Mouse (Mus musculus) Patski (cell line): ENCODE measurements around the gene Slc25a26. TPM values are rescaled to one million over a fixed set of nuclear protein-coding genes. Genes with fewer than 3 reads are reported as not detected.
A peak's percentile ranks its signal among the peaks of the same experiment; 100 is the strongest.

ENCODE experiments used
- ATAC-seq: fragments of 100-300 bp; one replicate; pipeline ENCODE4 v1.8.0; 2021
- CTCF ChIA-PET: fragments of 350-600 bp; sonication (Branson Sonifier 250); formaldehyde crosslinking; loops from one replicate; lab custom pipeline; 2022; ENCODE audit warnings: inconsistent platforms; lab: Charles Lee
- POLR2A ChIA-PET: fragments of 350-600 bp; sonication (Branson Sonifier 250); formaldehyde crosslinking; loops from one replicate; lab custom pipeline; 2022; ENCODE audit warnings: antibody characterized with exemption, inconsistent platforms; lab: Charles Lee
- DNase-seq: peaks from one replicate; pipeline ENCODE4 v3.0.0-alpha.2; 2011; ENCODE audit warnings: low read depth, low spot score
- H3K27me3 ChIP-seq: fragments of 371-371 bp; one replicate; pipeline ENCODE4 v1.5.1; 2021
- CTCF ChIP-seq: fragments of 100-300 bp; IDR thresholded peaks from one replicate; pipeline ENCODE4 v1.5.1; 2021
- in situ Hi-C: fragments of 300-500 bp; cut with MboI; formaldehyde crosslinking; loops from 3 replicates; pipeline ENCODE4 v1.11.1; 2018; ENCODE audit warnings: low pct_unique_long_range_greater_than_20kb, mixed read lengths
- polyA plus RNA-seq: library from polyadenylated mRNA; unstranded; gene quantifications from one replicate; pipeline ENCODE4 v1.2.3, GENCODE M21; 2021

Gene Slc25a26
- polyA plus RNA-seq, 1 experiment from 2014 or later = 13.2 TPM

DNA sequence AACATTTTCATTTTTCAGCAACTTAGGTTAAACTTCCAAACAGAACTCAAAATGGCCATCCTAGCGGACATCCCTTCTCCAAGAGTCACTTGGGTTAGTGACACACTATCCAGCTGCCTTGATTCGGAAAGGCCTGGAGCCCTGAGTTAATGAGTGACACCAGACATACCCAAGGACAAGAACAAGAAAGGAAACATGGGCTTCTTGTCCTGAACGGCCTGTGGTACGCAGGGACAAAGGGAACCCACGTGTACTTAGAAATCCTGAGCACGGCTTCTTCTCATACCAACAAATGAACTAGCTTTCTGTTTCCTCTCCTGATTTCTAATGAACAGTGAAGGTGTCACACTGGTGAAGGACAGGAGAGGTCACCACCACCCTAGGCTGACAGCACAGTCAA, 114.2 kb downstream of the Slc25a26 start:
- DNase-seq (no peak), ATAC-seq (no peak)
- ChIA-PET CTCF (interaction anchor here (1.5 to 2.3 kb wide), 2 partner anchors 17 to 354 kb away, joined by 3 to 5 read pairs; no protein-coding TSS in a partner anchor), POLR2A (no interaction called here)
- no peaks in the 10 kb centered on the region for H3K27me3 ChIP-seq
- in situ Hi-C loops = no loop called here
- no peak for TF ChIP-seq CTCF

DNA sequence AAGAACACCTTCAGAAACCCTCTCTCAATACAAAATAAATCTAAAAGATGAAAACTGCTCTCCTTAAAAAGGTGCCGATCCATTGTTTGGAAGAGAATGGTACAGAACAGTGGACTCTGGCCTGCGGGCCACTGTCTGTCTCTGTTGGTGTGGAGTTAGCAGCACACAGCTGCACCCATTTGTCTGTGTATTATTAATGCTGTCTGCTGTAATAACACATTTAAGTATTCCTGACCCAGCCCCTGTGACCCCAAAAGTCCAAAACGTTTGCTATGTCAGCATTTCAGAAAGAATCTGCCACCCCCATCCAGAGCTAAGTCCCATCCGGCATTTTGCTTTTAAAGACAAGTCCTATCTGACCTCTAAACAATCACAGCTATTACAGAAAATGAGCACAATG, 115.8 kb downstream of the Slc25a26 start:
- TF ChIP-seq CTCF = no peak
- DNase-seq (no peak), ATAC-seq (no peak)
- H3K27me3 ChIP-seq = no peaks in the 10 kb centered on the region
- in situ Hi-C loops = loop anchor here (5.0 kb wide), 1 partner anchor 351 kb away; no protein-coding TSS in a partner anchor
- CTCF ChIA-PET = no interaction called here
- POLR2A ChIA-PET = no interaction called here

DNA sequence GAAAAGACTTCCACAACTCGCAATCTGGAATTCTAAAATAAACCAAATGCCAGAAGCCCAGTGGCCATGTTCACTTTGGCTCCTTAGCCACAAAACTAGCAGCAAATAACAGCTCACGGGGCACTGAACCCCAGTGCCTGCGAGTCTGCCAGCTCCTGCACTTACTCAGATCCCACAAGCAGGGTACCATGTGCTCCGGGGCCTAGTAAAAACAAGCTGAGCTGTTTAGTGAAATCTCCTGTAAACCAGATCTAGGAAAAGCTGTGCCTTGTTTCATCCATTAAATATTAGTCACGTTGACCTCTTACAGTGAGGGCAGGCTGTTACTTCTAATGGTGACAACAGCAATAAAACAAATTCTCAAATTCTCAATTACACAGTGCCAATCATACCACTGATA, 118.5 kb downstream of the Slc25a26 start:
- POLR2A ChIA-PET = no interaction called here
- no peak for ATAC-seq

DNA sequence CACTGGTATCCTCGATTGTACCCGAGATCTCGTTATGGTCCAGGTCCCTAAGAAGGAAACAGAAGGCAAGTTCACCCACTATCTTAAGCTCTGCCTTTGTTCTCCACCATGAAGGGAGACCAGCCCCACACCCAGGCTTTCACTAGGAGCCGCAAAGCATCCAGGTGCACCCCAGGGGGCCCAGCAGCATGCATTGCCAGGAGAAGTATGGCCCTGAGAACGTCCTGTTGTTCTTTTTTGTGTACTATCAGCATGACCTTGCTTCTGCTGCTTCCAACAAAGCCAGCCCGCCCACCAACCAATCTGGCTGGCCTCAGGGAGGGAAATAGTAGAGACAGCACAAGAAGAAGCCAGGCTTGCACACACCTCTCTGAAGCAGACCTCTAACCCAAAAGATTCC, 120.2 kb downstream of the Slc25a26 start:
- no peak for DNase-seq
- H3K27me3 ChIP-seq = no peaks in the 10 kb centered on the region
- CTCF ChIA-PET = interaction anchor here (0.9 to 2.9 kb wide), 4 partner anchors 13 to 347 kb away, joined by 3 to 14 read pairs (median 7); no protein-coding TSS in a partner anchor
- ATAC-seq = no peak
- in situ Hi-C loops = no loop called here
- no peak for TF ChIP-seq CTCF
- POLR2A ChIA-PET = no interaction called here

More for the DNA sequence above, 118.5 kb downstream of the Slc25a26 start:
- in situ Hi-C loops = loop anchor here (5.0 kb wide), 1 partner anchor 349 kb away; no protein-coding TSS in a partner anchor
- no peak for DNase-seq
- TF ChIP-seq CTCF = no peak
- no peaks in the 10 kb centered on the region for H3K27me3 ChIP-seq
- CTCF ChIA-PET = interaction anchor here (1.3 to 2.8 kb wide), 4 partner anchors 9 to 39 kb away, joined by 3 to 9 read pairs (median 6); no protein-coding TSS in a partner anchor

DNA sequence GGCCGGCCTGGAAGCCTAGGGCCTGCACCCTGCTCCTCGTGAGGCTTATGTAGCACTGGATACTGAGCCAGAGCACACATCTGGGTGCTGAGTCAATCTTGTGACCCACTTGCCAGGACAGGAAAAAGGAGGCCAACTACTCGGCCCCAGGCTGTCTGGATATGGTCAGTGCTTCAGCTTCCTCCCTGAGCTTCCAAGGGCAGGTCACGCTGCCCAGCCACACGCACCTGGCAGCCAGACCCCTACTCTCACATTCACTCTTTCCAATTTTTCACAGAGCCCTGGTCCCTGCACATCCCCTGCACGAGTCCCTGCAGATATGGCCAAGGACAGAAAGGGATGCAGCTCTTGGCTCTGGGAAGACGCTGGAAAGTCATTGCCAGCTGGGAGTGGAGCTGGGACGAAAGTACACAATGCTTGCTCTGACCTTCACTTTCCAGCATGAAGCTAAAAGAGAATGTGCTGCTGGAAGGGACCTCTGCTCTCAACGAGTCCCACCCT, 120.7 kb downstream of the Slc25a26 start:
- no peak for TF ChIP-seq CTCF
- no peaks in the 10 kb centered on the region for H3K27me3 ChIP-seq
- in situ Hi-C loops = no loop called here
- POLR2A ChIA-PET = no interaction called here
- no peak for ATAC-seq
- CTCF ChIA-PET = interaction anchor here (0.9 to 2.9 kb wide), 5 partner anchors 13 to 346 kb away, joined by 3 to 14 read pairs (median 6); no protein-coding TSS in a partner anchor
- no peak for DNase-seq

DNA sequence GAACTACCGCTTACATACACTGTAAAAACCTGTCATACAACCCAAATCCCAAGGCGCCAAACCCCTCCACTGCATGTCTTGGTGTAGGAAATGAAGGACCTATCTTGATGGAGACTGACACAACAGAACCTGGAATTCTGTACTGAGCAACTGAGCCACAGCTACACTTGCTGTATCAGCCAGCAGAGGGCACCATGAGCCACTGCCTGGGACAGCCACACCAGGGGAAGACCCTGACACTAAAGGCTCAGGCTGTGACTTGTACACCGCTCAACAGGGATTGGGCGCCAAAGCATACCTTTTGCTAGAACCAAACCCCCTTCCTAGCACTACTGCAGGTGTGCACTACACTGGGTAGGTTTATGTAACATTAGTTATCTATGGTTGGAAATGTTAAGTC, 122.9 kb downstream of the Slc25a26 start:
- POLR2A ChIA-PET = no interaction called here
- in situ Hi-C loops = no loop called here
- CTCF ChIA-PET = interaction anchor here (0.9 to 2.9 kb wide), 2 partner anchors 72 to 344 kb away, joined by 4 to 14 read pairs; no protein-coding TSS in a partner anchor
- DNase-seq (no peak), ATAC-seq (peak; percentile 32)
- TF ChIP-seq CTCF = no peak
- H3K27me3 ChIP-seq = no peaks in the 10 kb centered on the region

DNA sequence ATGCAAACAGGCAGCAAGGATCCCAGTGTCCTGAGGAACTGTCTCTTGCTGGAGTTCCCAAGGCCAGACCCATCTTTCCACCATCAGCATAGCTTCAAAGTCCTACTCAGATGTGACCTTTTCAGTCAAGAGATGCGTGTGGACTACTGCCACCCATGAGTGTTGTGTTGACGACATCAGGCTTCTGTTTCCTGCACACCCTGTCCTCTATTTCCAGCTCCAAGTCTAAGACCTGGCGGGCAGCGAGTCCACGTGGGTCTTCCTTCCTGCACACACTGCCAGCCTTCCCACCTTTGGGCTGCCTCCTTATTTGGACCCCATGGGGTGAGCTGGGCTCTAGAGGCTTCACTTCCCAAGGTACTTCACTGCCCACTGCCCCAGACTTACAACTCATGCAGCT, 124.4 kb downstream of the Slc25a26 start:
- in situ Hi-C loops = no loop called here
- no peak for TF ChIP-seq CTCF
- DNase-seq (no peak), ATAC-seq (no peak)
- POLR2A ChIA-PET = interaction anchor here (3.8 kb wide), 1 partner anchor 13 kb away, joined by 16 read pairs; no protein-coding TSS in a partner anchor
- CTCF ChIA-PET = interaction anchor here (0.6 to 1.8 kb wide), 2 partner anchors 22 to 73 kb away, joined by 3 to 4 read pairs; no protein-coding TSS in a partner anchor
- no peaks in the 10 kb centered on the region for H3K27me3 ChIP-seq

DNA sequence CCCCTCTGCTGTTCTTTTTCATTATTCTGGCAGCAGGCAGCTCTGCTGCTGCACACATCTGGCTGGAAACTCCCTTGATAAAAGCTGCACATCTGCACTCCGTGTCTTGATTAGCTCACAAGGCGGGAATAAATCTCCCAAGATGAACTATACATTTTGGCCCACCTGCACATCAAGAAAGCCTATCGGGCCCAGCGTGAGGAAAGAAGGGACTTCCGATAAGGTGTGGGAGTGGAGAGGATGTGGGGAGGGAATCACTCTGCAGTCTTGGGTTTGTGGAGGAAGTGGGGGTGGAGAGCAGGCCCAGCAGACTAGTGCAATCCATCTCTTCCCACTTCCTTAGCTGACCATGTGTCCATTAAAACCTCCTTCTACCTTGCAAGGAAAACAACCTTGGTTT, 125.8 kb downstream of the Slc25a26 start:
- POLR2A ChIA-PET = interaction anchor here (0.8 to 3.8 kb wide), 3 partner anchors 12 to 74 kb away, joined by 4 to 16 read pairs (median 4); no protein-coding TSS in a partner anchor
- no peak for DNase-seq
- no peaks in the 10 kb centered on the region for H3K27me3 ChIP-seq
- CTCF ChIA-PET = interaction anchor here (1.0 to 1.2 kb wide), 2 partner anchors 25 to 341 kb away, joined by 3 read pairs; no protein-coding TSS in a partner anchor
- no peak for TF ChIP-seq CTCF
- in situ Hi-C loops = no loop called here
- no peak for ATAC-seq

DNA sequence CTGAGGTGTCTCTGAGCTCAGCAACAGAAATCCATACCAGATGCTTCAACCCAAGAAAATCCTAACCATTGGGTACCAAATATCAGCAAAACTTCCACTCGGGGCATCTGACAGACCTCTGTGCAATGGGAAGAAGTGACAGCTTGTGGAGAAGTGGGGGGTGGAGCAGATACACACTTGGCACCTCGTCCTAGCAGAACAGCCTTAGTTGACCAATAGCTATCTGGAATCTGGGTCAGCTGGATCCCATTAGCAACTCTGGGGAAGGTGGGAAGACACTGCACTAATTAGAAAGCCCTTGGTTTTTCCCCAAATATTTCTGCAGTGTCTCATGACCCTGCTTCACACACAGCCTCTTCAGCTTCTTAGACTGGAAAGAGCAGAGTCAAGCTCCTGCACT, 126.7 kb downstream of the Slc25a26 start:
- DNase-seq = no peak
- in situ Hi-C loops = no loop called here
- CTCF ChIA-PET = interaction anchor here (1.1 to 2.0 kb wide), 8 partner anchors 9 to 340 kb away, joined by 3 to 9 read pairs (median 4); no protein-coding TSS in a partner anchor
- POLR2A ChIA-PET = interaction anchor here (0.9 to 3.8 kb wide), 4 partner anchors 11 to 73 kb away, joined by 3 to 16 read pairs (median 6); partner anchors contain the start of gene Lrig1
- peak; percentile 52 for ATAC-seq
- TF ChIP-seq CTCF = no peak
- H3K27me3 ChIP-seq = no peaks in the 10 kb centered on the region

DNA sequence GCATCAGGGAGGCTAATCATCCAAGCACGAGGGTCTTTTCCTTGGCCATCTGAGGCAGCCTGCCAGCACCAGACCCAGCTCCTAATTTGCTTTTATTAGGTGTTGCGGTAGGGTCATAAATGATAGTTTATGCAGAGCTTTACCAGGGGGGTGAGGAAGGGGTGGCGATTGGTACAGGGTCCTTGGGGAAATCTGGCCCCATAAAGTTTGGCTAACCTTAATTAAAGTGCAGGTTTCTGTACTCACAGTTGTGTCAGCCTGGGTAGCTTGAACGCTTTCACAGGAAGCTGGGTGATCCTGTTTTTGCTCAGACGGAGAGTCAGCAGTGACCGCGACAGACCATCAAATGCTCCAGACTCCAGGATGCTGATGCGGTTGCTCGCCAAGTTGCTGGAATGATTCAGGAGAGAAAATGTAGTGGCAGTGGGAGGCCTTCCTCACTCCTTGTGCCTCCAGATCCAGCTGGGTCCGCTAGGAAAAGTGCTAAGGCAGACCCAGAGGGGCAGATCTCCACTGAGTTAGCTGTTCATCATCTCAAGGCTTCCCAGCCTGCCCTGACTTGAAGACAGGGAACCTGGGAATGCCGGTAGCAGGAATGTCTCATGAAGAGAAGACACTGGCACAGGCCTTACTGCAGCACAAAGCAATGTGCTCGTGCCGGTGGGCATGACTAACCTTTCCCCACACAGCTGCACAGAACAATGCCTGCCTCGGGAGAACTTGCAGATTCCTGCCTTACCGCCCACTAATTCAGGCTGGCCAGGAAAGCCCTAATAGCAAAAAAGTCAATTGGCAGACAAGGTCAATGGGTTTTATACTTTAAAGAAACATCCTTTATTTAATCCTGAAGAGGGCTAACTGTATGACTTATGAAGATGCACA, 127.8 kb downstream of the Slc25a26 start:
- POLR2A ChIA-PET = interaction anchor here (0.8 to 3.8 kb wide), 3 partner anchors 10 to 72 kb away, joined by 3 to 16 read pairs (median 7); partner anchors contain the start of gene Lrig1
- DNase-seq = no peak
- no peak for TF ChIP-seq CTCF
- ATAC-seq = no peak
- CTCF ChIA-PET = interaction anchor here (1.2 to 2.0 kb wide), 6 partner anchors 10 to 339 kb away, joined by 3 to 9 read pairs (median 6); no protein-coding TSS in a partner anchor
- H3K27me3 ChIP-seq = no peaks in the 10 kb centered on the region
- in situ Hi-C loops = no loop called here
